Comparison of ENCODE assay signal across 25 mouse cellular contexts in genomic region chr11:106111688-106112087, GRCm38 (mm10). TPM values are rescaled to one million over a fixed set of nuclear protein-coding genes. Genes with fewer than 3 reads are reported as not detected.
DNase-seq lines count a peak whose midpoint lies in the region; ATAC-seq and TF ChIP-seq lines count a peak whose summit lies in the region.
"Had no signal": no experiment of that assay in that cellular context is flagged by ENCODE, and none has a peak within 500 bp of the region (broad histone marks: within the 10 kb centered on the region; RNA-seq: fewer than 3 reads in every experiment).

No protein-coding gene starts in this region.

- no peak overlapping the region for H3K4me2 ChIP-seq in embryonic facial prominence, embryonic 12.5 days (replicated peaks)
- no peak overlapping the region for H3K4me2 ChIP-seq in embryonic facial prominence, embryonic 15.5 days (replicated peaks)
- no peak overlapping the region for H3K4me2 ChIP-seq in limb, embryonic 14.5 days (replicated peaks; ENCODE audit: low read depth, low read length, severe bottlenecking)
- H3K4me2 ChIP-seq: forebrain, embryonic 12.5 days; heart, embryonic 13.5 days; hindbrain, embryonic 15.5 days had no signal

- H3K9ac ChIP-seq in embryonic facial prominence, embryonic 12.5 days, result no peak overlapping the region
- H3K9ac ChIP-seq in embryonic facial prominence, embryonic 15.5 days, result no peak overlapping the region
- H3K9ac ChIP-seq in limb, embryonic 14.5 days (ENCODE audit: low read depth, low read length, severe bottlenecking), result no peak overlapping the region
- H3K9ac ChIP-seq: forebrain, embryonic 12.5 days; heart, embryonic 13.5 days; hindbrain, embryonic 15.5 days had no signal

- H3K4me1 ChIP-seq in embryonic facial prominence, embryonic 12.5 days, result no peaks in the 10 kb centered on the region
- H3K4me1 ChIP-seq in embryonic facial prominence, embryonic 10.5 days, result no peaks in the 10 kb centered on the region
- no peaks in the 10 kb centered on the region for H3K4me1 ChIP-seq in embryonic facial prominence, embryonic 15.5 days
- H3K4me1 ChIP-seq in limb, embryonic 14.5 days (ENCODE audit: control insufficient read depth, insufficient read depth, low read length), result no peaks in the 10 kb centered on the region
- H3K4me1 ChIP-seq: forebrain, embryonic 12.5 days; heart, embryonic 13.5 days; hindbrain, embryonic 15.5 days had no signal

- H3K27me3 ChIP-seq in embryonic facial prominence, embryonic 12.5 days, result no peaks in the 10 kb centered on the region
- H3K27me3 ChIP-seq in embryonic facial prominence, embryonic 10.5 days (replicated peaks; ENCODE audit: low read depth, poor library complexity, severe bottlenecking), result no peaks in the 10 kb centered on the region
- no peaks in the 10 kb centered on the region for H3K27me3 ChIP-seq in embryonic facial prominence, embryonic 15.5 days
- H3K27me3 ChIP-seq in limb, embryonic 14.5 days (ENCODE audit: control insufficient read depth, insufficient read depth, low read length), result no peaks in the 10 kb centered on the region
- H3K27me3 ChIP-seq: forebrain, embryonic 12.5 days; heart, embryonic 13.5 days; hindbrain, embryonic 15.5 days had no signal

- no peak for ATAC-seq in embryonic facial prominence, embryonic 12.5 days (ENCODE audit: insufficient number of reproducible peaks, insufficient read depth, low FRiP score, low TSS enrichment)
- ATAC-seq in embryonic facial prominence, embryonic 15.5 days (ENCODE audit: insufficient number of reproducible peaks, low FRiP score, low TSS enrichment, low read depth), result no peak
- no peak for ATAC-seq in limb, embryonic 14.5 days (ENCODE audit: low FRiP score, low read depth)
- ATAC-seq: forebrain, embryonic 16.5 days; intestine, embryonic 16.5 days had no signal

- DNase-seq in embryonic facial prominence, embryonic 10.5 days (ENCODE audit: low spot score), result no peak
- DNase-seq in NIH3T3 (ENCODE audit: low read depth), result peak; percentile 5
- no peak for DNase-seq in limb, embryonic 14.5 days (ENCODE audit: low spot score)
- DNase-seq in right cerebral cortex, postnatal 25 days, result no peak
- no peak for DNase-seq in frontal cortex, postnatal 10 days (ENCODE audit: low spot score in 2 of 2)
- no peak for DNase-seq in adrenal gland, postnatal 25 days
- DNase-seq: adrenal gland, postnatal 10 days; cerebellum, adult 18-20 months; cerebellum, adult 9-11 months; cerebellum, postnatal 36 days; gastrocnemius, postnatal 36 days; heart, postnatal 36 days had no signal

- no peak overlapping the region for H3K4me3 ChIP-seq in embryonic facial prominence, embryonic 12.5 days
- no peak overlapping the region for H3K4me3 ChIP-seq in embryonic facial prominence, embryonic 10.5 days
- H3K4me3 ChIP-seq in embryonic facial prominence, embryonic 15.5 days (replicated peaks), result no peak overlapping the region
- no peak overlapping the region for H3K4me3 ChIP-seq in limb, embryonic 14.5 days (replicated peaks; ENCODE audit: low read length)
- H3K4me3 ChIP-seq: forebrain, embryonic 12.5 days; heart, embryonic 13.5 days; hindbrain, embryonic 15.5 days had no signal

- H3K9me3 ChIP-seq in embryonic facial prominence, embryonic 12.5 days, result no peaks in the 10 kb centered on the region
- H3K9me3 ChIP-seq in embryonic facial prominence, embryonic 10.5 days, result no peaks in the 10 kb centered on the region
- H3K9me3 ChIP-seq in embryonic facial prominence, embryonic 15.5 days (replicated peaks), result no peaks in the 10 kb centered on the region
- no peaks in the 10 kb centered on the region for H3K9me3 ChIP-seq in limb, embryonic 14.5 days (ENCODE audit: control insufficient read depth, low read length)
- H3K9me3 ChIP-seq: forebrain, embryonic 12.5 days; hindbrain, embryonic 15.5 days had no signal

- H3K36me3 ChIP-seq in embryonic facial prominence, embryonic 12.5 days, result peaks cover 24% of the 10 kb centered on the region
- peaks cover 58% of the 10 kb centered on the region for H3K36me3 ChIP-seq in embryonic facial prominence, embryonic 10.5 days (replicated peaks)
- peaks cover 43% of the 10 kb centered on the region for H3K36me3 ChIP-seq in embryonic facial prominence, embryonic 15.5 days
- H3K36me3 ChIP-seq in limb, embryonic 14.5 days (ENCODE audit: control insufficient read depth, insufficient read depth, low read length), result peaks cover 37% of the 10 kb centered on the region

- TF ChIP-seq POLR2A in limb, embryonic 14.5 days (IDR thresholded peaks at IDR 0.05; ENCODE audit: borderline replicate concordance, extremely low read depth, insufficient read depth, insufficient read length), result no peak

- 0 out of 2 replicates have a peak overlapping the region, but pooled peaks have one; percentile 17 for H3K27ac ChIP-seq in embryonic facial prominence, embryonic 12.5 days
- no peak overlapping the region for H3K27ac ChIP-seq in embryonic facial prominence, embryonic 10.5 days (replicated peaks)
- peak overlapping the region; percentile 35; the same call in 1 of the 2 replicates for H3K27ac ChIP-seq in embryonic facial prominence, embryonic 15.5 days (replicated peaks)
- H3K27ac ChIP-seq in limb, embryonic 14.5 days (replicated peaks; ENCODE audit: low read depth, low read length), result 0 out of 2 replicates have a peak overlapping the region, but pooled peaks have one; percentile 5
- H3K27ac ChIP-seq: forebrain, embryonic 12.5 days; heart, embryonic 13.5 days; hindbrain, embryonic 15.5 days had no signal

RNA-seq across cellular contexts. Expression of gene Map3k3, which starts 27.3 kb away (rescaled TPM):
- polyA plus RNA-seq in embryonic facial prominence, embryonic 12.5 days (2016; fragmentation: Nextera tagmentation; extraction: Ambion mirVana), result 31.8 and 33.8 TPM in 2 replicates
- polyA plus RNA-seq in embryonic facial prominence, embryonic 10.5 days (2016; fragmentation: Nextera tagmentation; extraction: Ambion mirVana), result 20.9 and 23.9 TPM in 2 replicates
- 27.5 and 27.6 TPM in 2 replicates for polyA plus RNA-seq in embryonic facial prominence, embryonic 15.5 days (2015; fragmentation: Nextera tagmentation; extraction: Ambion mirVana)
- polyA plus RNA-seq in limb, embryonic 14.5 days (2012; rRNA removed), result 48.5 and 54.5 TPM in 2 replicates
- 33.3 and 37.5 TPM in 2 replicates for polyA plus RNA-seq in limb, embryonic 14.5 days (2014; fragmentation: Nextera tagmentation; extraction: Ambion mirVana)
- 35.2 and 50.6 TPM in 2 replicates for total RNA-seq in adrenal gland, postnatal 25 days (2021)

RNA-seq across cellular contexts. Expression of gene Taco1, which starts 45.8 kb away (rescaled TPM):
- polyA plus RNA-seq in embryonic facial prominence, embryonic 12.5 days (2016; fragmentation: Nextera tagmentation; extraction: Ambion mirVana), result 10.8 and 11.1 TPM in 2 replicates
- polyA plus RNA-seq in embryonic facial prominence, embryonic 10.5 days (2016; fragmentation: Nextera tagmentation; extraction: Ambion mirVana), result 12.7 and 13.8 TPM in 2 replicates
- 9.2 and 10.1 TPM in 2 replicates for polyA plus RNA-seq in embryonic facial prominence, embryonic 15.5 days (2015; fragmentation: Nextera tagmentation; extraction: Ambion mirVana)
- 14.5 and 15.1 TPM in 2 replicates for polyA plus RNA-seq in limb, embryonic 14.5 days (2012; rRNA removed)
- polyA plus RNA-seq in limb, embryonic 14.5 days (2014; fragmentation: Nextera tagmentation; extraction: Ambion mirVana), result 7.4 and 7.8 TPM in 2 replicates
- total RNA-seq in adrenal gland, postnatal 25 days (2021), result 28.5 and 36.0 TPM in 2 replicates

RNA-seq across cellular contexts. Expression of gene Gm10840, which starts 49.0 kb away (rescaled TPM):
- polyA plus RNA-seq in embryonic facial prominence, embryonic 12.5 days (2016; fragmentation: Nextera tagmentation; extraction: Ambion mirVana), result not detected in 2 replicates
- polyA plus RNA-seq in embryonic facial prominence, embryonic 10.5 days (2016; fragmentation: Nextera tagmentation; extraction: Ambion mirVana), result 1.5 TPM in 1 of 2 replicates, not detected in the other
- 0.71 TPM in 1 of 2 replicates, not detected in the other for polyA plus RNA-seq in embryonic facial prominence, embryonic 15.5 days (2015; fragmentation: Nextera tagmentation; extraction: Ambion mirVana)
- polyA plus RNA-seq in limb, embryonic 14.5 days (2012; rRNA removed), result not detected in 2 replicates
- not detected in 2 replicates for polyA plus RNA-seq in limb, embryonic 14.5 days (2014; fragmentation: Nextera tagmentation; extraction: Ambion mirVana)
- not detected in 2 replicates for total RNA-seq in adrenal gland, postnatal 25 days (2021)
- total RNA-seq: adrenal gland, postnatal 10 days; gastrocnemius, adult 8-10 months; gastrocnemius, postnatal 36 days; heart, postnatal 36 days; MEL had no signal
- polyA plus RNA-seq: C2C12; embryonic facial prominence, embryonic 11.5 days; forebrain, embryonic 12.5 days; heart, embryonic 13.5 days; heart, postnatal 0 days; hindbrain, embryonic 11.5 days; intestine, embryonic 16.5 days had no signal

RNA-seq across cellular contexts. Expression of gene Limd2, which starts 49.0 kb away (rescaled TPM):
- polyA plus RNA-seq in embryonic facial prominence, embryonic 12.5 days (2016; fragmentation: Nextera tagmentation; extraction: Ambion mirVana), result 467 and 469 TPM in 2 replicates
- 445 and 476 TPM in 2 replicates for polyA plus RNA-seq in embryonic facial prominence, embryonic 10.5 days (2016; fragmentation: Nextera tagmentation; extraction: Ambion mirVana)
- polyA plus RNA-seq in embryonic facial prominence, embryonic 15.5 days (2015; fragmentation: Nextera tagmentation; extraction: Ambion mirVana), result 250 and 257 TPM in 2 replicates
- 148 and 169 TPM in 2 replicates for polyA plus RNA-seq in limb, embryonic 14.5 days (2012; rRNA removed)
- 237 and 260 TPM in 2 replicates for polyA plus RNA-seq in limb, embryonic 14.5 days (2014; fragmentation: Nextera tagmentation; extraction: Ambion mirVana)
- total RNA-seq in adrenal gland, postnatal 25 days (2021), result 10.6 and 16.4 TPM in 2 replicates
